Mouse (Mus musculus) E14TG2a.4 (cell line): Measurements from ENCODE around the gene Dhodh.

Experiments used
- H3K27me3 ChIP-seq: 2 replicates; pipeline ENCODE4 v1.6.1; 2014; ENCODE audit warnings: low read length, control low read depth; ENCODE audit not compliant: insufficient read depth
- H3K36me3 ChIP-seq: 2 replicates; pipeline ENCODE4 v1.6.1; 2014; ENCODE audit warnings: low read length, control low read depth; ENCODE audit not compliant: insufficient read depth
- H3K4me1 ChIP-seq: replicated peaks from 2 replicates; pipeline ENCODE4 v1.6.1; 2014; ENCODE audit warnings: low read depth, low read length, control low read depth
- H3K4me3 ChIP-seq: replicated peaks from 2 replicates; pipeline ENCODE4 v1.5.1; 2014; ENCODE audit warnings: mild to moderate bottlenecking, low read length
- H3K9me3 ChIP-seq: 2 replicates; pipeline ENCODE4 v1.6.1; 2014; ENCODE audit warnings: low read length, control low read depth
- CTCF ChIP-seq: conservative IDR thresholded peaks from 2 replicates; pipeline ENCODE4 v1.5.1; 2014; ENCODE audit warnings: low read length
- NANOG ChIP-seq: IDR thresholded peaks from 2 replicates; pipeline ENCODE4 v1.6.1; 2014; ENCODE audit warnings: borderline replicate concordance, low read length, mixed read lengths
- POU5F1 ChIP-seq: IDR thresholded peaks from 2 replicates; pipeline ENCODE4 v1.6.1; 2014; ENCODE audit warnings: low read length, borderline replicate concordance

Gene Dhodh

GRCm38 (mm10) chr8:109576311-109576710, 32.2 kb downstream of the Dhodh start:
- Histone ChIP-seq H3K4me1 (peaks cover 13% of the 10 kb centered on the region), H3K4me3 (no peak overlapping the region), H3K36me3 (peaks cover 19% of the 10 kb centered on the region), H3K27me3 (peaks cover 11% of the 10 kb centered on the region), H3K9me3 (no peaks in the 10 kb centered on the region)
- TF ChIP-seq NANOG: no peak
- TF ChIP-seq CTCF: no peak
- no peak for TF ChIP-seq POU5F1

DNA sequence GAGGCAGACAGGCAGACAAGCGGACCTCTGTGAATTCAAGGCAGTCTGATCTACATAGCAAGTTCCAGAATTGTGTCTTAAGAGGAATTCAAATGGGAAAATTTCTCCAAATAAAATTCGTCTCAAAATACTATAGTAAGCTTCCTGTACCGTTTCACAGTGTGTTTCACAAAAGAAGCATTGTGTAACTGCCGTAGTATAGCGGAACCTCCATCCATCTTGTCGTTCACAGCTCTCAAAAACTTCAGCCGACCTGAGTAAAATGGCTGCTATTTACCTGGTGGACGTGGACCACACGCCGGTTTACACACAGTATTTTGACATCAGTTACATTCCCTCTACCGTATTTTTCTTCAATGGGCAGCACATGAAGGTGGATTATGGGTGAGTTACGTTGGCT, 37.3 kb downstream of the Dhodh start:
- Histone ChIP-seq H3K36me3 (peaks cover 48% of the 10 kb centered on the region), H3K4me1 (peaks cover 18% of the 10 kb centered on the region), H3K4me3 (no peak overlapping the region), H3K27me3 (0 out of 2 replicates have a peak, but pooled peaks cover 2% of the 10 kb centered on the region), H3K9me3 (no peaks in the 10 kb centered on the region)
- TF ChIP-seq CTCF: no peak
- no peak for TF ChIP-seq POU5F1
- no peak for TF ChIP-seq NANOG

- Histone ChIP-seq H3K4me1 (peaks cover 19% of the 10 kb centered on the region), H3K27me3 (no peaks in the 10 kb centered on the region), H3K9me3 (no peaks in the 10 kb centered on the region), H3K36me3 (peaks cover 48% of the 10 kb centered on the region), H3K4me3 (peak within 1 kb of the TSS; percentile 97)
- TF ChIP-seq POU5F1 (no peak), NANOG (no peak)
Observed at GRCm38 (mm10) chr8:109565498-109566333, 42.8 kb downstream of the Dhodh start, which contains the start of the genes Dhx38 and Txnl4b. Gene Dhx38, minus strand, starts transcription at chr8:109565861. Gene Txnl4b, plus strand, starts transcription at chr8:109565892.

DNA sequence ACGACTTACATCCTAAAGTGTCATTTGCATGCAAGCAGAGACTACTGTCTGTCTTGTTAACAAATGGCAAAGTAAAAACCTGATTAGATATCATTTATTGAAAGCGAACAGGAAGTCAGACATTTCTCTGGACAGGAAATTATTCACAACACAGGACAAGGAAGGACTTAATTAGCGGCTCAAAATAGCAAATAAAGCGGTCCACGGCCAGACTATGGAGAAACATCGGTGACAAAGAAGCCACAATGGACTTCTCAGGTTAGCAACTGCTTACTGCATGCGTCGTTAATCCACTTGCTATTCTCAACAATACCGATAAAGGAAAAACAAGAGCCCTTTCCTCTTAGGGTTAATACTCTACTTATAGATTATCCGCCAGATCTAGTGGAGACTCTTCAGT, 43.7 kb downstream of the Dhodh start:
- TF ChIP-seq CTCF (no peak), NANOG (no peak), POU5F1 (no peak)
- peaks cover 48% of the 10 kb centered on the region for H3K36me3 ChIP-seq
- H3K9me3 ChIP-seq: no peaks in the 10 kb centered on the region
- H3K4me3 ChIP-seq: peak overlapping the region; percentile 97
- no peaks in the 10 kb centered on the region for H3K27me3 ChIP-seq
- peaks cover 25% of the 10 kb centered on the region for H3K4me1 ChIP-seq

DNA sequence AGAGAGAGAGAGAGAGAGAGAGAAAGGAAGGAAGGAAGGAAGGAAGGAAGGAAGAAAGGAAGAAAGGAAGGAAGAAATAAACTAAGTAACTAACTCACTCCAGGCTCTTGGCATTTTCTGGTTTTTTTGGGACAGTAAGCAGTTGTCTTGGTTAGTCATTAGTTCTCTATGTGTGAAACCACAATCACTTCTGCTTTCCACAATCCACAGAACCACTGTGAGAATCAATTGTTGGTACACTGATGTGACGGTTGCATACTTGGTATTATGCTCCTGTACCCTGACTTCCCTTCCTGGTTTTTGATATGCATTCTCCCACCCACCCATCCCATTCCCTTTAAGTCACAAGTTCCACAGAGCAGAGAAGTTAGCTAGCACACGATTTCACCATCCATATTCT, 44.6 kb downstream of the Dhodh start:
- H3K27me3 ChIP-seq: no peaks in the 10 kb centered on the region
- peaks cover 48% of the 10 kb centered on the region for H3K36me3 ChIP-seq
- H3K9me3 ChIP-seq: no peaks in the 10 kb centered on the region
- peaks cover 33% of the 10 kb centered on the region for H3K4me1 ChIP-seq
- H3K4me3 ChIP-seq: no peak overlapping the region
- no peak for TF ChIP-seq CTCF
- no peak for TF ChIP-seq NANOG
- TF ChIP-seq POU5F1: no peak

DNA sequence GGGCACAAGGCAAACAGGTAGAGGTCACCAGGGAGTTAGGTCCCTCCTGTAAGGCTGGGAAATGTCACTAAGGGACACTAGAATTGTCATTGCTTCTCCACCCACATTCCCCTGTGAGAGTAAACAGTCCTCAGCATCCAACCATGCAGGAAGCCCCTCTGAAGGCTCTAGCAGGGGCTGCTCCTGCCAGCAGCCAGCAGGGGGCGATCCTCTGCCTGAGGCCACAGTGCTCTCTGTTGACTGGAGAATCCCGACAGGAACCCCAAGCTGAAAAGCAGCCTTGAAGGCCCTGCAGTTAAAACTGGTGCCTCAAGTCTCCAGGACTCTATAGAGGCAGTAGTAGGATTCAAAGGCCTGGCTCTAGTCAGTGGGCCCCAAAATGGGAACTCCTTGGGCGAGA, 56.8 kb downstream of the Dhodh start:
- Histone ChIP-seq H3K27me3 (no peaks in the 10 kb centered on the region), H3K36me3 (peaks cover 100% of the 10 kb centered on the region), H3K4me1 (peaks cover 3% of the 10 kb centered on the region; the same call in 1 of the 2 replicates), H3K9me3 (no peaks in the 10 kb centered on the region), H3K4me3 (no peak overlapping the region)
- peak; percentile 94 for TF ChIP-seq CTCF
- TF ChIP-seq NANOG: no peak

DNA sequence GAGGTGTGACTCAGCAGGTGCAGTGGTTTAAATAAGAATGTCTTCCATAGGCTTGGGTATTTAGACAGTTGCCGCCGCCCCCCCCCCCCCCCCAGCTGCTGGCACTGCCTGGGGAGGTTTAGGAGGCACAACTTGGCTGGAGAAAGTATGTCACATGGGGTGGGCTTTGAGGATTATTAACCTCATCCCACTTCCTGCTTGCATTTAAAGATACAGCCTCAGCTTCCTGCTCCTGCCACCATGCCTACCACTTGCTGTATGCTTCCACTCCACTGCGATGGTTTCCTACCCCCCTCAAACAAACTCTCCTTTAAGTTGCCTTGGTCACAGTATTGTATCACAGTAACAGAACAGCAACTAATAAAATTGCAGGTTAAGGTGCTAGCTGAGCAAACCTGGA, 64.4 kb downstream of the Dhodh start:
- H3K4me1 ChIP-seq: peaks cover 23% of the 10 kb centered on the region
- TF ChIP-seq NANOG (no peak), CTCF (no peak), POU5F1 (no peak)
- peaks cover 26% of the 10 kb centered on the region for H3K36me3 ChIP-seq
- no peak overlapping the region for H3K4me3 ChIP-seq
- H3K9me3 ChIP-seq: no peaks in the 10 kb centered on the region
- H3K27me3 ChIP-seq: 0 out of 2 replicates have a peak, but pooled peaks cover 3% of the 10 kb centered on the region

DNA sequence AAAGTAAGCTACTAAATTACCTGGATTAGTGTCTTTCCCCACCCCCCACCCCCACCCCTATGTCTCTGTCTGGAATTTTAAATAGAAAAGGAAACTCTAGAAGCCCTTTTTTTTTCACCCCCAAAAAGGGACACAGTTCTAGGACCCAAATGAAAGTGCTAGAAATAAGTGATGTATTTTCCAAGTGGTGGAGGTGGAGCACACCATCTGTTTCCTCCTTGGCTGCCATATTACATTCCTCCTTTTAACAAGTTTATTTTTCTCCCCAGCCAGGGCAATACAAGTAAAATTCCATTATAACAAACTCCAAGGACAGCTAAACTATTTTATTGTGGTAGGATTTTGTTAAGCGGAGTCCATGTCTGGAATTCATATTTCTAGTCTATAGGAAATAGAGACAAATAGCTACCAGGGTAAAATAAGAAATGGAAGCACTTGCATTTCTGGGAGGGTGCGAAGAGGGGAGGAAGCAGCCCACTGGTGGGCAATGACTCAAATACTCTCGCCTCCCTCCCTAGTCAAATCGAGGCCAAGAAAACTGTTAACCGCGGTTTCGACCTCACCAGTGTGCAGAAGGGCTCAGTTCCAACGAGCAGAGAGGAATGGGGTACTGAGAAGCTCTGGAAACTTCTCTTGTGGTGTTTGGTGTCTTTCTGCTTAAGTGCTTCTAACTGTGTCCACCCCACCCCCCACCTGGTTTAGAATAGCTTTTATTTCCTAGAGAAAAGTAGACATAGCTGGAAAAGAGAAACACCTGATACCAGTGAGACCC, 65.5 kb downstream of the Dhodh start:
- peaks cover 23% of the 10 kb centered on the region for H3K4me1 ChIP-seq
- peaks cover 14% of the 10 kb centered on the region for H3K36me3 ChIP-seq
- H3K27me3 ChIP-seq: 0 out of 2 replicates have a peak, but pooled peaks cover 11% of the 10 kb centered on the region
- no peak for TF ChIP-seq NANOG
- no peak for TF ChIP-seq CTCF
- TF ChIP-seq POU5F1: no peak
- no peaks in the 10 kb centered on the region for H3K9me3 ChIP-seq
- H3K4me3 ChIP-seq: no peak overlapping the region
